Mouse (Mus musculus) CH12.LX (cell line): ENCODE measurements around the gene Ell. TPM values are rescaled to one million over a fixed set of nuclear protein-coding genes. Genes with fewer than 3 reads are reported as not detected.

Source experiments
- DNase-seq: peaks from one replicate; pipeline ENCODE4 v3.0.0-alpha.2; 2013; ENCODE audit errors: extremely low read depth
- H3K27ac ChIP-seq: 2 replicates; pipeline ENCODE4 v1.5.1; 2012; ENCODE audit warnings: low read depth, mild to moderate bottlenecking, control low read depth, moderate library complexity; ENCODE audit not compliant: insufficient read depth
- H3K27me3 ChIP-seq: replicated peaks from 2 replicates; pipeline ENCODE3; 2012; ENCODE audit warnings: inconsistent platforms
- H3K36me3 ChIP-seq, 2 experiments: replicated peaks in 1 of 2; 2 replicates each; pipeline versions ENCODE3 to v1.6.1; 2012; ENCODE audit warnings: inconsistent platforms in 1 of 2, low read length in 1 of 2, mild to moderate bottlenecking in 1 of 2, mixed read lengths in 1 of 2, moderate library complexity in 1 of 2; ENCODE audit not compliant: control insufficient read depth in 1 of 2, insufficient read depth in 1 of 2
- H3K4me1 ChIP-seq, 2 experiments: 2 replicates each; pipeline ENCODE4 v1.6.1; 2012; ENCODE audit warnings: inconsistent platforms in 1 of 2, moderate library complexity in 1 of 2; ENCODE audit not compliant: insufficient read depth in 2 of 2, control insufficient read depth in 1 of 2
- H3K4me2 ChIP-seq: 2 replicates; pipeline ENCODE4 v1.6.1; 2012; ENCODE audit warnings: low read depth, mild to moderate bottlenecking, control low read depth; ENCODE audit not compliant: poor library complexity, insufficient read depth, severe bottlenecking
- H3K4me3 ChIP-seq, 3 experiments: fragments of 150-350 bp in 1 of 3; sonication (generic) in 1 of 3; replicated peaks in 1 of 3; 2 replicates each; pipeline versions ENCODE3 to v1.5.1; 2011 to 2012; ENCODE audit warnings: low read depth in 2 of 3, low read length in 2 of 3, mild to moderate bottlenecking in 2 of 3, moderate library complexity in 2 of 3, control low read depth in 1 of 3, improper control_type of control experiment in 1 of 3, inconsistent platforms in 1 of 3, mixed read lengths in 1 of 3; ENCODE audit not compliant: poor library complexity in 1 of 3
- H3K79me2 ChIP-seq: replicated peaks from 2 replicates; pipeline ENCODE4 v1.6.1; 2012; ENCODE audit warnings: mild to moderate bottlenecking, moderate library complexity; ENCODE audit not compliant: control insufficient read depth, poor library complexity, insufficient read depth, severe bottlenecking; ENCODE audit errors: extremely low read depth
- H3K9ac ChIP-seq: 2 replicates; pipeline ENCODE4 v1.6.1; 2012; ENCODE audit warnings: low read depth, mild to moderate bottlenecking, control low read depth, moderate library complexity; ENCODE audit not compliant: insufficient read depth
- H3K9me3 ChIP-seq: replicated peaks from 2 replicates; pipeline ENCODE3; 2012; ENCODE audit warnings: low read length, inconsistent platforms, mixed read lengths
- BHLHE40 ChIP-seq: IDR thresholded peaks from 2 replicates; pipeline ENCODE4 v1.6.1; 2011; ENCODE audit warnings: mild to moderate bottlenecking, low read depth, low read length, improper control_type of control experiment
- CHD2 ChIP-seq: IDR thresholded peaks from 2 replicates; pipeline ENCODE4 v1.6.1; 2011; ENCODE audit warnings: low read length, improper control_type of control experiment
- CTCF ChIP-seq, 2 experiments: IDR thresholded peaks in 1 of 2; conservative IDR thresholded peaks in 1 of 2; 2 replicates each; pipeline ENCODE4 v1.5.1; 2011 to 2012; ENCODE audit warnings: low read depth in 2 of 2, low read length in 2 of 2, improper control_type of control experiment in 1 of 2, inconsistent platforms in 1 of 2, mild to moderate bottlenecking in 1 of 2, moderate library complexity in 1 of 2
- E2F4 ChIP-seq: IDR thresholded peaks from 2 replicates; pipeline ENCODE4 v1.6.1; 2011; ENCODE audit warnings: low read depth, low read length, improper control_type of control experiment; ENCODE audit not compliant: insufficient replicate concordance
- ELF1 ChIP-seq: IDR thresholded peaks from 2 replicates; pipeline ENCODE4 v1.6.1; 2014; ENCODE audit warnings: low read depth, mild to moderate bottlenecking, inconsistent platforms, low read length, improper control_type of control experiment
- EP300 ChIP-seq: IDR thresholded peaks from 2 replicates; pipeline ENCODE4 v1.6.1; 2011; ENCODE audit warnings: low read length, improper control_type of control experiment
- ETS1 ChIP-seq: conservative IDR thresholded peaks from 2 replicates; pipeline ENCODE4 v1.6.1; 2012; ENCODE audit warnings: low read depth, mild to moderate bottlenecking, inconsistent platforms, low read length, improper control_type of control experiment, moderate library complexity
- GABPA ChIP-seq: IDR thresholded peaks from 2 replicates; pipeline ENCODE4 v1.6.1; 2012; ENCODE audit warnings: low read depth, low read length, improper control_type of control experiment, inconsistent platforms; ENCODE audit not compliant: insufficient replicate concordance
- HCFC1 ChIP-seq: IDR thresholded peaks from 2 replicates; pipeline ENCODE4 v1.6.1; 2012; ENCODE audit warnings: low read depth, mild to moderate bottlenecking, inconsistent platforms, low read length, improper control_type of control experiment
- IRF4 ChIP-seq: IDR thresholded peaks from 2 replicates; pipeline ENCODE4 v1.6.1; 2014; ENCODE audit warnings: low read depth, mild to moderate bottlenecking, inconsistent platforms, low read length, improper control_type of control experiment
- JUN ChIP-seq: IDR thresholded peaks from 2 replicates; pipeline ENCODE4 v1.6.1; 2011; ENCODE audit warnings: low read depth, mild to moderate bottlenecking, low read length, improper control_type of control experiment, moderate library complexity; ENCODE audit not compliant: insufficient read depth
- JUND ChIP-seq: conservative IDR thresholded peaks from 2 replicates; pipeline ENCODE4 v1.6.1; 2011; ENCODE audit warnings: low read depth, low read length, improper control_type of control experiment
- KAT2A ChIP-seq: IDR thresholded peaks from 2 replicates; pipeline ENCODE4 v1.6.1; 2012; ENCODE audit warnings: low read length, improper control_type of control experiment, inconsistent platforms; ENCODE audit not compliant: insufficient replicate concordance
- MAFK ChIP-seq: IDR thresholded peaks from 2 replicates; pipeline ENCODE4 v1.6.1; 2011; ENCODE audit warnings: low read length, improper control_type of control experiment; ENCODE audit not compliant: insufficient replicate concordance
- MAX ChIP-seq: IDR thresholded peaks from 2 replicates; pipeline ENCODE4 v1.6.1; 2011; ENCODE audit warnings: low read length, improper control_type of control experiment
- MXI1 ChIP-seq: IDR thresholded peaks from 2 replicates; pipeline ENCODE4 v1.6.1; 2011; ENCODE audit warnings: mild to moderate bottlenecking, low read depth, low read length, improper control_type of control experiment
- MYC ChIP-seq: IDR thresholded peaks from 2 replicates; pipeline ENCODE4 v1.6.1; 2011; ENCODE audit warnings: low read depth, mild to moderate bottlenecking, improper control_type of control experiment, low read length
- NELFE ChIP-seq: IDR thresholded peaks from 2 replicates; pipeline ENCODE4 v1.6.1; 2011; ENCODE audit warnings: low read depth, low read length, improper control_type of control experiment
- NRF1 ChIP-seq: IDR thresholded peaks from 2 replicates; pipeline ENCODE4 v1.6.1; 2014; ENCODE audit warnings: low read depth, mild to moderate bottlenecking, inconsistent platforms, low read length, improper control_type of control experiment, moderate library complexity
- PAX5 ChIP-seq: IDR thresholded peaks from 2 replicates; pipeline ENCODE4 v1.6.1; 2012; ENCODE audit warnings: low read length, inconsistent platforms, mixed read lengths
- POLR2A ChIP-seq: IDR thresholded peaks from 2 replicates; pipeline ENCODE4 v1.6.1; 2011; ENCODE audit warnings: low read depth, mild to moderate bottlenecking, improper control_type of control experiment, low read length
- RAD21 ChIP-seq: IDR thresholded peaks from 2 replicates; pipeline ENCODE4 v1.6.1; 2011; ENCODE audit warnings: low read depth, mild to moderate bottlenecking, low read length, improper control_type of control experiment, moderate library complexity
- SIN3A ChIP-seq: IDR thresholded peaks from 2 replicates; pipeline ENCODE4 v1.6.1; 2012; ENCODE audit warnings: low read length, improper control_type of control experiment, inconsistent platforms
- SMC3 ChIP-seq: IDR thresholded peaks from 2 replicates; pipeline ENCODE4 v1.6.1; 2011; ENCODE audit warnings: low read depth, low read length, improper control_type of control experiment
- TBP ChIP-seq: conservative IDR thresholded peaks from 2 replicates; pipeline ENCODE4 v1.6.1; 2011; ENCODE audit warnings: low read depth, low read length, improper control_type of control experiment
- TCF12 ChIP-seq: IDR thresholded peaks from 2 replicates; pipeline ENCODE4 v1.6.1; 2014; ENCODE audit warnings: low read depth, mild to moderate bottlenecking, inconsistent platforms, low read length, improper control_type of control experiment
- UBTF ChIP-seq: IDR thresholded peaks from 2 replicates; pipeline ENCODE4 v1.6.1; 2012; ENCODE audit warnings: low read depth, mild to moderate bottlenecking, inconsistent platforms, low read length, improper control_type of control experiment, moderate library complexity
- USF2 ChIP-seq: conservative IDR thresholded peaks from 2 replicates; pipeline ENCODE4 v1.6.1; 2011; ENCODE audit warnings: low read depth, low read length, improper control_type of control experiment
- ZC3H11A ChIP-seq: IDR thresholded peaks from 2 replicates; pipeline ENCODE4 v1.6.1; 2012; ENCODE audit warnings: low read depth, mild to moderate bottlenecking, inconsistent platforms, low read length, improper control_type of control experiment
- ZNF384 ChIP-seq: IDR thresholded peaks from 2 replicates; pipeline ENCODE4 v1.6.1; 2012; ENCODE audit warnings: low read depth, low read length, improper control_type of control experiment, inconsistent platforms
- dilution Hi-C: fragments of 300-500 bp; cut with MboI; formaldehyde crosslinking; loops from 2 replicates; pipeline ENCODE4 v1.14.3; 2020; ENCODE audit warnings: low sequenced_read_pairs; ENCODE audit not compliant: extremely low pct_unique_long_range_greater_than_20kb, extremely low pct_ligation_motif_present
- in situ Hi-C: fragments of 300-500 bp; cut with MboI; formaldehyde crosslinking; loops from 3 replicates; pipeline ENCODE4 v1.14.3; 2019; ENCODE audit warnings: low sequenced_read_pairs, low pct_ligation_motif_present, low pct_unique_long_range_greater_than_20kb, mixed read lengths
- polyA plus RNA-seq: library from polyadenylated mRNA; unstranded; fragments of >175 nt; gene quantifications from 2 replicates; pipeline ENCODE4 v1.2.1, GENCODE M21; 2012; ENCODE audit warnings: low read depth; ENCODE audit not compliant: insufficient read length
- total RNA-seq, 2 experiments: library from RNA; depleted of rRNA; stranded (reverse); fragments of 300-350 nt in 1 of 2; fragments of >200 nt in 1 of 2; gene quantifications; 2 replicates each; pipeline ENCODE4 v1.2.3; 2012 to 2014

The Ell gene
- total and polyA plus RNA-seq, 3 experiments: 6.5 to 17.9 (median 9.8) TPM

- H3K9me3 ChIP-seq: no peaks in the 10 kb centered on the region
- H3K4me1 ChIP-seq: peaks cover 29 to 61% of the 10 kb centered on the region in 2 experiments
- in situ Hi-C loops (no loop called here), dilution Hi-C loops (no loop called here)
- no peak overlapping the region for H3K9ac ChIP-seq
- peak overlapping the region; percentile 48 for H3K4me2 ChIP-seq
- H3K36me3 ChIP-seq: peaks cover 0 to 6% of the 10 kb centered on the region in 2 experiments
- H3K79me2 ChIP-seq: no peaks in the 10 kb centered on the region
- H3K4me3 ChIP-seq: peak overlapping the region in 2 of 3 experiments; percentile 6 to 42
- DNase-seq: peak; percentile 98
- peak overlapping the region; percentile 82 for H3K27ac ChIP-seq
- no peak for TF ChIP-seq MAFK
- TF ChIP-seq ETS1: peak; percentile 60
- no peak; the same call in none of the 2 replicates for TF ChIP-seq ELF1
- no peak for TF ChIP-seq USF2
- TF ChIP-seq CTCF (conservative IDR thresholded peaks at IDR 0.05 in 1 of 2, IDR thresholded peaks at IDR 0.05 in 1 of 2; ENCODE audit: low read depth in 2 of 2, low read length in 2 of 2): no peak
- TF ChIP-seq ZC3H11A: no peak
- peak; percentile 80 for TF ChIP-seq POLR2A
- TF ChIP-seq MYC: no peak
- peak; percentile 32; the same call in 1 of the 2 replicates for TF ChIP-seq TCF12
- TF ChIP-seq MXI1: no peak
- TF ChIP-seq BHLHE40: peak; percentile 47; the same call in 1 of the 2 replicates
- TF ChIP-seq KAT2A: no peak
- peak; percentile 82 for TF ChIP-seq CHD2
- peak; percentile 82 for TF ChIP-seq NELFE
- TF ChIP-seq TBP: 0 out of 2 replicates have a peak, but pooled peaks have one; percentile 46
- TF ChIP-seq RAD21: no peak
- TF ChIP-seq JUND: no peak; the same call in 1 of the 2 replicates
- no peak for TF ChIP-seq PAX5
- TF ChIP-seq UBTF: no peak
- TF ChIP-seq MAX: no peak
- TF ChIP-seq NRF1: no peak
- TF ChIP-seq ZNF384: no peak
- no peak for TF ChIP-seq SMC3
- peak; percentile 26; the same call in 1 of the 2 replicates for TF ChIP-seq HCFC1
- TF ChIP-seq E2F4: no peak
- no peak for TF ChIP-seq GABPA
- peak; percentile 69 for TF ChIP-seq EP300
- TF ChIP-seq JUN: peak; percentile 74
- TF ChIP-seq SIN3A: 0 out of 2 replicates have a peak, but pooled peaks have one; percentile 9
- peak; percentile 59 for TF ChIP-seq IRF4
- H3K27me3 ChIP-seq: no peaks in the 10 kb centered on the region
Observed at GRCm38 (mm10) chr8:70618888-70619334, 79.7 kb downstream of the Ell start.
